Mouse (Mus musculus) adrenal gland, postnatal 4 days (tissue): ENCODE results near the gene Slc4a5. TPM values are rescaled to one million over a fixed set of nuclear protein-coding genes. Genes with fewer than 3 reads are reported as not detected.
"Not testable (repeated sequence)": the region's sequence is repeated elsewhere in the genome, so short reads cannot be mapped to it uniquely, and the experiment has no call there.

Experiments
- DNase-seq, 2 experiments: peaks; one replicate each; pipeline ENCODE4 v3.0.0; 2021 to 2022; ENCODE audit warnings: low spot score in 2 of 2, mixed read lengths in 2 of 2
- total RNA-seq, 2 experiments: library from RNA; stranded (reverse); gene quantifications; 2 replicates each; pipeline ENCODE4 v1.2.3; 2021

Slc4a5 gene
- total RNA-seq, 2 experiments from 2014 or later, result 0.40 to 0.42 TPM

DNA sequence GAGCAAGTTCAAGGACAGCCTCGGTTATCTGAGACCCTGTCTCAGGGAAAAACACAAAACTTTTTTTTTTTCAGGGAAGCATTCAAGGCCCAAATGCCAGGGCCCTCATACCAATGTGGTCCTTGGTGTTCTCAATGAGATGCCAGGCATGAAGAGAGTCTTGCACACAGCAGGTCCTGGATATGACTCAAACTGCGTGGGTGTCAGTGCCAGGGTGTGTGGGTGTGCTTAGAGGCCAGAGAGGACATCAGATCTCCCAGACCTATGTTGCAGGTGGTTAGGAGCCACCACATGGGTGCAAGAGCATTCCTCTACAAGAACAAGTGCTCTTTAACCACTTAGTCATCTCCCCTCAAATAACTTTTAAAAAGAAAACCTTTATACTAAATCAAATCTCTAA, 81.7 kb downstream of the Slc4a5 start:
- DNase-seq, result no peak

DNA sequence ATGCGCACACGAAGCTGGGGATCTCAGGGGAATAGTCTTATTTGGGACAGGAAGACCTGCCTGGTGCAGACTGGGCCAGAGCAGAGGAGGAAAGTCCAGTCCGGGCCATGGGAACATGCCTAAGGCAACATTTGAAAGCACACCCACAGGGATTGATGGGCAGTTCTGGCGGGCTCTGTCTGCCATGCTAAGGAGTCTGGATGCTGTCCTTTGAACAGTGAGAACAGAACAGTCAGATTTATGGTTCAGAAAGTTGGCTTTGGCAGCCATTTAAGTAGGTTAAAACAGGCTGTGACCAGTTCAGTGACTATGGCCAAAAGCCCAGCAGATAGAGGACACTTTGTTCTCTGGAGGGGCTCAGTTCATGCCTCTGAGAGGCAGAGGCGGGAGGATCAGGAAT, 82.6 kb downstream of the Slc4a5 start:
- DNase-seq, result no peak

DNA sequence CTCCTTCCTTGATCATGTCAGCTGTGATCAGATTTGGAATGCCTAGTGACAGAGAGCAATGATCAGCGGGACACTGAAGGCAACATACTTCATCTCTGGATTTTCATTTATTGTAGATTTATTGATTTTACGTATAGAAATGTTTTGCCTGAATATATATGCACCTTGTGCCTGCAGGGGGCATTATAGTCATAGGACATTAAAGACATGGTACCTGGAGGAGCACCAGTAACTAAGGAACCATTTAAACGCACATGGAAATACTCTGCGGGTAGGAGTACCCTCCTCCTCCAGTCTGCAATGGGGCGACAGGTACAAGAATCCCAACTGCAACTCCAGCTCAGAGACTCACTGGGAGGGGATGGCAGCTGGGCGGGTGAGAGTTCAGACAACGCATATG, 89.4 kb downstream of the Slc4a5 start:
- DNase-seq, result no peak

DNA sequence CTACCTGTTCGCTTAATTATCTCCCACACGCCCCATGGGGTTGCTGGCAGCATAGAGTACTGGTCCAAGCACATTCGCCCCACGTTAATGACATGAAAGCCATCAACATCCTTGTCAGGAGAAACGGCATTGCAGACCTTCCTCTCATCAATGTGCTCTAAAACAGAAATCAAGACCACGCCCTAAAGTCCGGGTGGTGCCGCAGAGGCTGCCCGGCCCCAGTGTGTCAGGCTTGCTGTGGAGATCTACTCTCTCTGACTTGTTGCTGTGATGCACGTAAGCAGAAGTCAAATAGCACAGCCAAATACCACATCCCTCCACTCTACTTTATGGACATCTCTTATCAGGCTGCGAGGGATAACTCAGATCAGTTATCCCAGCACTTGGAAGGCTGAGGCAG, 91.6 kb downstream of the Slc4a5 start:
- no peak for DNase-seq

DNA sequence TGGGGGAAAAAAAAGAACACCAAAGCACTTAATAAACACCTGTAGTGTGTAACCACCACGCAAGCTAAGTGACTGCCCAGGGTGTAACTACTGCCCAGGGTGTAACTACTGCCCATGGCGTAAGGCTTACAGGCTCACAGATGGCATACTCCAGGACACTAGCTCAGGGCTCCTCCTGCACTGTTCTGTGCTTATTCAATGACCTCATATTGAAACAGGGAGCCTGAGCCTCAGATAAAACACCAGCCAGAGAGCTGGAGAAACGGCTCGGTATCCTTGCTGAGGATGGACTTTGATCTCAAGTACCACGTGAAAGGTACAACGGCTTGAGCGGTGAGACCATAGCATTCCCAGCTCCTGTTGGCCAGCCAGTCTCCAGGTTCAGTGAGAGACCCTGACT, 92.4 kb downstream of the Slc4a5 start:
- no peak for DNase-seq

DNA sequence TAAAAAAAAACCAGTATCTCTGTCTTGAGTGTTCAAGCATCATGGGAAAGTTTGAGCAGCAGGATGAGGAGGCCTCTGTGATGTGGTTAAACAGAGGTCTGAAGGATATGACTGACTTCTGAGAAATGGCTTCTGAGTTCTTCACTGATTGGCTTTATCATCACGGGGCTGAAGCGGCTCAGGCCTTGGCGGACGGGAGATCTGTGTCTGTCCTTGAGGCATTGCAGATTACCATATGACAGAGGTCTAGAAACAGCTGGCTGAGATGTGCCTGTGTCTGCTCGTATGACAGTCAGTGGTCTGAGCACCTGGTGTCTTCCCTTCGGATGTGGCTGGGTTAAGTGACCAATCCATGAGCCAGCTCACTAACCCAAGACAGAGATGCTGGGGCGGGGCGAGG, 92.9 kb downstream of the Slc4a5 start:
- no peak for DNase-seq

DNA sequence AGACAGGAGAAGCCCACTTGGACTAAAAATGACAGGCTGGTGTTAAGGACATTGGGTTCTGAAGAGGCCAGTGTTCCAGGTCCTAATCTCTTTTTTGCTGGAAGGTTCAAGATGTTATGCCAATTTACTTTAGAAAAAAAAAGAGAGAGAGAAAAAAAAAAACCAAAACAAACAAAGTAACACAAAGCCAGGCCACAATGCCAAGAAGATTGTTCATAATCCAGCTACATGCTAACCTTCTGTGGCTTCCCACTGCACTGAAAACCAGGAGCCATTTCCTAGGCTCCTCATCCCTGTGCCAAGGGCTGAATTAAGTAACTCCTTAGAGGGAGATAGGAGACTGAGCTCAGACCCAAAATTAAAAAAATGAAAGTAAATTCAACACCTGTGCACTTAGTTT, 95.7 kb downstream of the Slc4a5 start:
- DNase-seq, result no peak

DNA sequence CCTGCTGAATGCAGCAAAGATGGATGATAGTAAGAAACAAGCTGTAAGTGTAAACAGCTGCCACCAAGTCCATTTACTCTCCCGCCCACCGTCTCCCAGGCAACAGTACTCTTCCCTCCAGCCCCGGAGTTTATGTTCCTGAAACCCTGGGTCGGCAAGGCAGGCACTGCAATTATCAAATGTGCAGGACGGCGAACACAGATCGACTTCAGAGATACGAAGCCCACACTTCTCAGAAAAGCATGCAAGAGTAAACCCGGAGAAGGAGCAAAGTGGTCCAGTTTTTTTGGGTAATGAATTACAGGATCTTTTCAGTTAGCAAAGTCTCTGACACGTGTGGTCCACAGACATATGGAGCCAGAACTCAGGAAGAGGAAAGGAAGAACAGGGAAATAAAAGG, 96.4 kb downstream of the Slc4a5 start:
- DNase-seq, result no peak

DNA sequence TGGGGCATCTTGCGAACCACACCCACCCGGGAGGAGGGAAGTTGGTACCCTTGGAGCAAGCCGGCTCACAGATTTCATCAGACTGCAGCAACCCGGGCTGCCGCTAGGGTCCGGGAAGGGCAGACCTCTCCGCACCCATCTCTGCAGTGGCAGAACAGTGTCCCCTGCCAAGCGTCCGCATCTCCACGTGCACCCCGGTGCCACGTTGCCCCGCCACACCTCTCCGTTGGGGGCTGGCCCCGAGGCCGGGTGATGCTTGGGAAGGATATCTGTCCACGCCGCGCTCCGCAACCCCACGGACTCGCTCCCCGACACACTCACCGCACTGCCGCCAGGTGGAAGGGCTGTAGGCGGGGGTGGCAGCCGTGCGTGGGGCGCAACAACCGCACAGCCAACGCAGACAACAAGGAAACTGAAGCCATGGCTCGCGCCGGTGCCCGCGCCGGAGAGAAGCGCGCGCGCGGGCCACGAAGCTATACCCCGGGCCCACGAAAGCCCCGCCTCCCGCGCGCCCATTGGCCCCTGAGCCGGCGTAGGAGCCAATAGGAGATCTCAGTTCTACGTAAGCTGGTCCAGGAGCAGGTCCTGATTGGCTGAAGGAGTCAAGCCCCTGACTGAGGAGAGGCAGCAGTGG, 97.6 kb downstream of the Slc4a5 start:
- peak; percentile 69 to 71 for DNase-seq

DNA sequence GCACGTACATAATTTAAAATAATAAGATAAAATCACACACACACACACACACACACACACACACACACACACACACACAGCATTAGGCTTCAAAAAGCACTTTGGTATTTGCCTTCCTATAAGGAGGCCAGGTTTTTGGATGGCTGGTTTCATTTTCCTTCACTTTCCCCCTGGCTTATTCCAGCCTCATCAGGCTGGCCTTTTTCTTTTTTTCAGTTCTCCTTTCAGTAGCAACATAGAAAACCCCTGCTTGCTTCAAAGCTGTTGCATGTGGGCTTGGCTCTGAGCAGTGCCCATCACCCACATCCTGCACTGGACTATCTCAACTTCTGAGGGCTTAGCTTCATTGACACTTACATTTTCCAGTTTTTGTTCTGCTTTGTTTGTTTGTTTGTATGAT, 102.3 kb downstream of the Slc4a5 start:
- DNase-seq, result no peak

DNA sequence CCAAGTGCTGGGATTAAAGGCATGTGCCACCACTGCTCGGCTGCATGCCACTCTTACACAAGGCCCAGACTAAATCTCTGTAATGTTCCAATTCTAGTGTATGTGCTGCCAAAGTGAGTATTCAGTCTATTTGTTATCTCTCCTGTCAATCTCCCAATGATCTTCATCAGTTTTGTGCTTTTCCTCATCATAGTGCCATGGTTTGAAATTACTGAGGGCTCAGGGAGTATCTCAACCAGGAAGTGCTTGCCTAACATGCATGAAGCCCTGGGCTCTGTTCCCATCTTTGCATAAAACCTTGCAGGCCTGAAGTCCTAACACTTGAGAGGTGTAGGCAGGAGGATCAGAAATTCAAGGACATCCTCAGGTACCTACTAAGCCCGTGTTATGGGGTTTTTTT, 103.2 kb downstream of the Slc4a5 start:
- no peak for DNase-seq

DNA sequence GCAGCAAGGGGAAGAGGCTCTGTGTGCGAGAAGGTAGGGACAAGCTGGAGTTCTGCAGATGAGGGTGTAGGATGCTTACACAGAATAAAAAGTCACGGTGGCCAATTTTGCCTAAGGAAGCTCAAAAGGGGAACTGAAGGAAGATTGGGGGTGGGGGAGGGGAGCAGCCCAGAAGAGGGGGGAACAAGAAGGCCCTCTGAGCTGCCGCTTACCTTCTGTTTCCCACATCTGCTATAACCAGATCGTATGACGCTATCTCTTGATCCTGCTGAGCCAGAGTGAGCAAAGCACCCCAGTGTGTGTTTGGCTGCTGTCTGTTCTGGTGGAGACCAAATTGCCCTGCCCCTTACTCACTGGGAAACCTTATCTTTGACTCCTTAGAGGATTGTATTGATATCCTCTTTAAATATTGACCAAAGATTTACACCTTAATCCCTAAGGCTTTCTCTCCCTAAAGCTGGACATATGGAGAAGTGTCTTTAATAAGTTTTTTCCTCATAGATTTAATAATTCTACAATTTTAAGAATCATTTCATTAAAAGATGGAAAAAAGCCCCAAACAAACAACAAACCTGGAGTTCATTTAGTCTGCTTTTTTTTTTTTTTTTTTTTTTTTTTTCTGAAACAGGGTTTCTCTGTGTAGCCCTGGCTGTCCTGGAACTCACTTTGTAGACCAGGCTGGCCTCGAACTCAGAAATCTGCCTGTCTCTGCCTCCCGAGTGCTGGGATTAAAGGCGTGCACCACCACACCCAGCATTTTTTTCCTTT, 104.2 kb downstream of the Slc4a5 start:
- DNase-seq, result no peak

DNA sequence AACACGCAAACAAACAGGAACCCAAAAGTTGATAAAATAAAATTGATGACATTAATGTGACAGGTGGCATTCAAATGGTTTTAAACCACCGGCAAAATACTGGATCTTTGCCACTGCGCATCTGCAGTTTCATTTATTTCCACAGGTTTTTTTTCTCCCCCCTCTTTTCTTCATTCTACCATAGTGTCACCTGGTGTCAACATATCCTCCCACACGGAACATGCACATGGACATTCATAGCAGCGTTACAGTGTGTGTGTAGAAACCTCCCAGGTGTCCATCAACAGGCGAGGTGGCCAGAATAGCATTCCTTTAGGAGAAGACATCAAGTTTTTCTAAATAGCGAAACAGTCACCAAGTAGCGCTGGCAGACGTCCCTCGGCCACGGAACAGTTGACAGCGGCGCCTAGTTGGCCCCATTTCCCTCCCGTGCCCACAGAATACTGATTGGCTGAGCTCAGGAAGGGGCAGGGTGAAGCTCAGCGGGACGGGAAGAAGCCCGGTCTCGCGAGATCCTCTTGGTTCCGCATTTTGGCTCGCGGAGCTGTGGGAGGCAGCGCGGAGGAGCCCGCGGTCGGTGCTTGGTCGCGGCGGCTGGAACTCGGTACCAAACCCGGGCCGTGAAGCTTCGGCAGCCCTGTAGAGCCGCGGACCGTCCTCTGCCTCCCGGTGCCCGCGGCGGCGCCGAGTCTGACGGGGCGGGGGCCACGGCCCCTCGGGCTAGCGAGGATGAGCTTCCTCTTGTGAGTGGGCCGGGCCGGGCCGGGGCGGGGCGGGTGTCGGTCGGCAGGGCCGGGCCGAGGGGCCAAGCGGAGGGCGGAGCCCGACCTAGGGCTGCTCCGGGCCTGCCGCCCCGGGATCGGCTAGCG, 106.1 kb downstream of the Slc4a5 start, which contains the start of the genes Mthfd2 and Mob1a:
Gene Mthfd2, minus strand, starts transcription at position 384 of the 869 bp plus-strand sequence.
Gene Mob1a, plus strand, starts transcription at position 492 of the 869 bp plus-strand sequence.
- peak; percentile 82 to 89 for DNase-seq

DNA sequence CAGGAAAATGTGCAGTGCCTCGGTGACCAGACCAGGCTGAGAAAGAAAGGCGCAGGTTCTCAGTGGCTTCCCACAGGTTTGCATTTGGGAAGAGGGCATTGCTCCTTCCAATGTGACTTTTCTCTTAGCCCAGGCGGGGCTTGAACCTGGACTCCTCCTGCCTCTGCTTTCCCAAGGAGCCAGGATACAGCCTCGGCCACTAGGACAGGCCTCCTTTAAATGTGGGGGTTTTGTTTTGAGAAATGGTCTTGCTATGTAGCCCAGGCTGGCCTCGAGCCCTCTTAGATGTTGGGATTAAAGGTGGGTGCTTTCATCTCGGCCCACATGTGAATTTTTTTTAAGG, 106.7 kb downstream of the Slc4a5 start:
- DNase-seq, result no peak

DNA sequence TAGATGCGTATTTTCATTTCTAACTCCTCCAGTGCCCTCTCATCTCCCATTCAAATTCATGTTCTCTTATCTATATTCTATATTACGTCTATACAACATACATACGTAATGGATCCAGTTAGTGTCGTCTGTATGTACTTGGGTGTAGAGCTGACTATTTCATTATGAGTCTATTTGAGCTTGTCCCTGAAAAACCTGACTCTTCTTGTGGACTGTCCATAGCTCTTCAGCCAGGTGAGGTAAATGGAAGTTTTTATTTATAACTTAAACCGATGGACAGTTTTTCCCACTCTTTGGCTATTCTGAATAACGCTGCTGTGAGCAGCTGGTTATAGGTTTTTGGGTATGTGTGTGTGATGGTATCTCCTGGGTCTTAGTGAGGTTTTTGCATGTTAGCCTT, 107.1 kb downstream of the Slc4a5 start:
- DNase-seq, result no peak

DNA sequence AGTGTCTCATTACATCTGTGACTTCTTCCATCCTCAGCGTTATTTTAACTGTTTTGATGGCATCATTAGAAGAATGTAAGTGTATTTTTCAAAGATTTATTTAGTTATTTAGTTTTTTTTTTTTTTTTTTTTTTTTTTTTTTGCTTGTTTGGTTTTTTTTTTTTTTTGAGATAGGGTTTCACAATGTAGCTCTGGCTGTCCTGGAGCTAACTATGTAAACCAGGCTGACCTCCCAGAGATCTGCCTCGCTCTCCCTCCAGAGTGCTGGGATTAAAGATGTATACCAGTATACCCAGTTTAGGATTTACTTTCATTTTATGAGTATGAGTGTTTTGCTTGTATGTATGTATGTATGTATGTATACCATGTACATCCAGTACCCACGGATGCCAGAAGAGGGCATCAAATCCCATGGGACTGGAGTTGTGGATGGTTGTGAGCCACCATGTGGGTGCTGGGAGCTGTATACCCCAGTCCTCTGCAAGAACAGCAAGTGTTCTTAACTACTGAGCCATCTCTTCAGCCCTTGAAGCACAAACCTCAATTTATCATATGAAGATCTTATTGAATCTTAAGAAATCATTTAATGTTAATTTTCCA, 108.1 kb downstream of the Slc4a5 start:
- no peak for DNase-seq

DNA sequence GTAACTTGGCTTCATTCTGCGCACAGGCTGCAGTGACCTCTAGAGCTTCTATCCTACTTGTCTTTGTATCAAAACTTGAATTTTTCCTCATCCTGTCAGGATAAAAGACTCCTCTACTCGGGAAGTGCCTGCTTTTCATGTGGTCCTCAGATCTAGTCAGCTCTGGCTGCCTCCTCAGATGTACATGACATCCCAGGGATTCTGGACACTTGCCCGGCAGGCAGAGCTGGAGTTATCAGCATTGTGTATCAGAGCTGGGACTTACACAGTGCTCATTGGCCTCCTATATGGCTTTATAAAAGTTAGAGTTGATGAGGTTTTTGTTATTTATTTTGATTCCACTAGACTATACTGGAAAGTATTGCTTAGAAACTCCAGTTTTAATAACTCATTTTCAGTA, 121.8 kb downstream of the Slc4a5 start:
- DNase-seq, result no peak

DNA sequence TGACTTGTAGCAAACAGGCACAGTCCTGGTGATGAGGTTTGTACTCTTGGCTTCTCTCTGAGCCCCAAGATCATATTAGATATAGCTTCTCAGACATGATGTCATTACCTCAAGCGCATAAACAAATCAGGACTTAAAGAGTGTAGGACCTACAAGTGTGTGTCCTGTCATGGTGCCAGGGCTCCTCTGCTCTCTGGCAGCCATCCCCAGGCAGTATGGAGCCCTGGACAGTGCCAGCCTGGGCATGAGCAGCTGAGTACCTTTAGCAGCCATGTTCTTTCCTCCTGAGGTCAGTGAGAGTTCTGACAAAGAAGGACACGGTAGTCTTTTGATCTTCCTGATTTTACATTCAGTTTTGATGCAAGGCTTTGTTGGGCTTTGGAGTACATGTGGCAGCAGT, 123.3 kb downstream of the Slc4a5 start:
- no peak for DNase-seq

DNA sequence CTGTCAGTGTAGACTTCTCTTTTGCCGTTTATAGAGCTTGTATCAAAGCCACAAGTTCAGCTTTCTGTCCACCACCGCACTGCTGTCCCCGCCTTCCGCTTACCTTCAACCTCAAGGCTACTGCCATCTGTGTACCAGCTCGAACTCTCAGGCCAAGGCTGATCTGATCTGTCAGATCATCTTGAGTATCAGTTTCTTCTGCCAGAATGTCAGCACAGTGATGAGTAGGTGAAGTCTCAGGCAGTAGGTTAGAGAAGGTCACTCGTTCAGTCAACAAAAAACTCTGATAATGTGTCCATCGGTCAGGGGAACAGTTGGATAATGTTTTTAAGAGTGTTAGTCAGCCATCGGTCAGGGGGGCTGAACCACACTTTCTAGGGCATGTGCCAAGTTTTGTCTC, 125.7 kb downstream of the Slc4a5 start:
- DNase-seq, result not testable (repeated sequence)

DNA sequence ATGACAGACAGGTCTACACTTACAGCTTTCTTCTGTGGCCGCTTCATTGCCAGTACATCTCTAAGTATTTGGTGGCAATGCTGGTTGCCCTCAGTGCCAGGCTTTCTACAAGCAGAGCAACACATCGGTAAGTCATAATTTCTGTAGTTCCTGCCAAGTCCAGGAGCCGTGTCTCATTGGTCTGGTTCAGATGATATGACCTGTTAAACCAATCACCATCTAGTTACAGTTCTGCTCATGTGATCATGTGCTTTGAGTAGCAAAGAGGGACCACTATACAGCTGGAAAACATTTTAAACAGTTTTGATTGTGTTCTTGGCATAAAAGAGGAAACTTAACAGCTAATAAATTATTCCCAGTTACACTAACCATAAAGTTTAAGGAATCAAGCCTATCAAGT, 128.3 kb downstream of the Slc4a5 start:
- DNase-seq, result no peak

DNA sequence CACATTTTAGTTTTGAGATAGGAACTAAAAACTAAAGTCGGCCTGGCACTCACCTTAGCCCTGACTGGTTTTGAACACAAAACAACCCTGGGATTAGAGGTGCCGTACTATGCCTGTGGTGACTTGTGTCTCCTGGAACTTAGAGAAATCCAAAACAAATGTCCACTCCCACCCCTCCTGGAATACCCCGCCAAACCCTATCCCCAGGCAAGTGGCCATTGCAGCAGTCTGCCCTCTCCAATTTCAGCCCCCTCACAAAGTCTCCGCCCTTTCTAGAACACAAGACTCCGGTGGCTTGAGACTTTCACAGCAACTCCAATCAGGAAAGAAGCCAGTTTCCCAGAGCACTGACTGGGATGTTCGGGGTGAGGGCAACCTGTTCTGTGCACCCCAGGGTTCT, 129.2 kb downstream of the Slc4a5 start, which contains the start of gene Bola3:
Gene Bola3, plus strand, starts transcription at position 275 of the 400 bp plus-strand sequence.
- no peak for DNase-seq
